Mouse (Mus musculus) embryonic fibroblast, embryonic 13.5 days (primary cell): ENCODE results near the gene Ccr10.

Source experiments
- CTCF ChIP-seq: IDR thresholded peaks from 2 replicates; pipeline ENCODE4 v1.5.1; 2011; ENCODE audit warnings: mild to moderate bottlenecking, control low read depth, low read length, moderate library complexity, borderline replicate concordance; ENCODE audit not compliant: insufficient read depth
- POLR2A ChIP-seq: IDR thresholded peaks from 2 replicates; pipeline ENCODE4 v1.6.1; 2011; ENCODE audit warnings: low read depth, mild to moderate bottlenecking, control low read depth, low read length, moderate library complexity

- TF ChIP-seq CTCF, result no peak
- no peak for TF ChIP-seq POLR2A
Observed at GRCm38 (mm10) chr11:101221306-101221986, 46.2 kb upstream of the Ccr10 start.
